Mouse (Mus musculus) gastrocnemius, postnatal 25 days (tissue): ENCODE measurements around the gene Ccdc9b. TPM values are rescaled to one million over a fixed set of nuclear protein-coding genes. Genes with fewer than 3 reads are reported as not detected.

Experiments used
- DNase-seq: peaks from one replicate; pipeline ENCODE4 v3.0.0; 2022
- total RNA-seq, 2 experiments: library from RNA; stranded (reverse); gene quantifications; 1 replicate in 1 of 2; 2 replicates in 1 of 2; pipeline ENCODE4 v1.2.3; 2021

The Ccdc9b gene
- total RNA-seq, 2 experiments from 2014 or later = 11.8 to 13.0 TPM

DNA sequence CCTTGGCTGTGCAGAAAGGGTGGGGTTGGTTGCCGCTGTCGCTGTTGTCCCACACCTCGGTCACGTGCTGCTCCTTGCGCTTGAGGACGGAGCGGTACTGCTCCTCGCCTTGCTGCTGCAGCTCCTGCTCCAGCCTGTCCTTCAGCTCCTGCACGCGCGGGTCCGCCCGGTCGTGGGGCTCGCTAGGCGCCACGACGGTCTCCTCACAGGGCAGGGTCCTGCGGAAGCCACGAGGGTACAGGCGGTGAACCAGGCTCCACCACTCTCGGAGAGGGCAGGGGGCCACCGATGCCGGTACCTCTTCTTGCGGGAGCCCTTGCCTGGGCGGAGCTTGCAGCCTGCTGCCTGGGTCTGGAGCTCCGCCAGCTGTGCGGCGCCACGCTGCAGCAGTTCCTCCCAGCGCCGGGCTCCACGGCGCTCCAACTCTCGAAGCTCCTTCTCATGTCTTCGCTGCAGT is 51.4 kb downstream of the Ccdc9b start:
- DNase-seq = no peak

GRCm38 (mm10) chr2:118709655-118710221 is 52.7 kb downstream of the Ccdc9b start:
- no peak for DNase-seq

DNA sequence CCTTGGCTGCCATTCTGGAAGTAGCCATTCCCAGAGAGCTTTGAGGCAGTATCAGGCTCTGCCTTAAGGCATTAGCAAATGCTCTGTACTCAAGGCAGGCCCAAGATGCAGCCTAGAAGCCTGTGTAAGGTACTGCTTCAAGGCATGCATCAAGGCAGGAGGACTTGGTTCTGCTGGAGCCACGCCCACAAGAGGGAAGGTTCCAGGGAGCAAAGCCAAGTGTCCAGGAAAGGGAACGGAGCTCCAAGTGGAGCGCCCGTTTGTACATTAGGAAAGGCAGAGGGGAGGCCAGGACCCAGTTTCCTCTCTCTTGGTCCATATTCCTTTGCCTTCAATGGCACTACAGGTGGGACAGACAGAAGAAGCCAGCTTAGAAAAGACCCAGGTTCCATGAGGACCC is 54.0 kb downstream of the Ccdc9b start:
- no peak for DNase-seq

- DNase-seq = no peak
Observed at GRCm38 (mm10) chr2:118706436-118706835, 56.0 kb downstream of the Ccdc9b start.

Other genes with a start within 250 kb of the Ccdc9b start
- 1 to 10 TPM; 3.4 to 4.7 TPM for gene Bmf, start 213.0 kb downstream of the Ccdc9b start, total RNA-seq
- gene Bub1b, start 164.4 kb downstream of the Ccdc9b start, total RNA-seq = 1 to 10 TPM; 1.0 to 1.2 TPM
- under 1 TPM in 1 of 2 experiments, not detected in 1; 0.64 TPM for gene Pak6, start 99.4 kb downstream of the Ccdc9b start, total RNA-seq
- not detected for gene Ankrd63, start 58.7 kb downstream of the Ccdc9b start, total RNA-seq
- gene Plcb2, start 34.2 kb downstream of the Ccdc9b start, total RNA-seq = under 1 TPM; 0.15 to 0.16 TPM
- 1 to 10 TPM; 3.6 to 4.9 TPM for gene Inafm2, start 16.9 kb downstream of the Ccdc9b start, total RNA-seq
- not detected for gene Phgr1, start 10.1 kb upstream of the Ccdc9b start, total RNA-seq
- not detected for gene Disp2, start 17.1 kb upstream of the Ccdc9b start, total RNA-seq
- 1 to 10 TPM in 1 of 2 experiments, under 1 TPM in 1; 0.92 to 1.3 TPM for gene Knstrn, start 51.3 kb upstream of the Ccdc9b start, total RNA-seq
- gene Ivd, start 99.3 kb upstream of the Ccdc9b start, total RNA-seq = 100 to 1,000 TPM; 121 to 136 TPM
- gene Bahd1, start 137.7 kb upstream of the Ccdc9b start, total RNA-seq = 1 to 10 TPM; 4.2 TPM
- gene Chst14, start 163.8 kb upstream of the Ccdc9b start, total RNA-seq = 1 to 10 TPM; 2.8 TPM